Mouse (Mus musculus): ENCODE measurements around the gene Klhdc8a. TPM values are rescaled to one million over a fixed set of nuclear protein-coding genes. Genes with fewer than 3 reads are reported as not detected.

Gene Klhdc8a
- polyA plus RNA-seq, 1 experiment = not detected

DNA sequence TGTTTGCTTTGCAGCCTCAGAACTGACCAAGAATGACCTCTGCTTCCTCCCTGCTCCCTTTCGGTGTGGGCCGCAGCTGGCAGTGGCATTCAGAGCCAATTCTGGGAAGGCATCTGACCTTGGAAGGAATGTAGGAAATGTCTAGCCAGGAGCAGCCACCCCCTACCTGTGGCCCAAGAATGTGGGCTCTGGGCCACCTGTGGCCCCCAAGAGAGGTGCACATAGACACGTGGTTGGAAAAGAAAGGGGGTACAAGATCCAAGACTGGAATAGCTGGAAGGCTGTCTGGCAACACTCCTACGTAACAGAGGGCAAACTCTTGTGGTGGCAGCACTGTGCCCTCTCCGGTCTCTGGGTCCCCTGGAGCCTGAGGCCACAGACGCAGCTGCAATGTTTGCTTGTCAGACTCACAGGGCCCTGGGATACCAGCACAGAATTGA lies 56.8 kb downstream of the Klhdc8a start:
- H3K4me1 ChIP-seq (ENCODE audit: control insufficient read depth, insufficient read depth, insufficient read length, low read length) = no peaks in the 10 kb centered on the region; the same call in 1 of the 2 replicates
- H3K4me3 ChIP-seq (ENCODE audit: insufficient read depth, low read depth, low read length) = no peak overlapping the region
- no peak overlapping the region for H3K27ac ChIP-seq (replicated peaks; ENCODE audit: low read depth, low read length)

- Histone ChIP-seq H3K4me1 (ENCODE audit: control insufficient read depth, insufficient read depth, insufficient read length, low read length) (no peaks in the 10 kb centered on the region; the same call in 1 of the 2 replicates), H3K27ac (replicated peaks; ENCODE audit: low read depth, low read length) (no peak overlapping the region)
Observed at GRCm38 (mm10) chr1:132355841-132356242, 57.4 kb downstream of the Klhdc8a start.

DNA sequence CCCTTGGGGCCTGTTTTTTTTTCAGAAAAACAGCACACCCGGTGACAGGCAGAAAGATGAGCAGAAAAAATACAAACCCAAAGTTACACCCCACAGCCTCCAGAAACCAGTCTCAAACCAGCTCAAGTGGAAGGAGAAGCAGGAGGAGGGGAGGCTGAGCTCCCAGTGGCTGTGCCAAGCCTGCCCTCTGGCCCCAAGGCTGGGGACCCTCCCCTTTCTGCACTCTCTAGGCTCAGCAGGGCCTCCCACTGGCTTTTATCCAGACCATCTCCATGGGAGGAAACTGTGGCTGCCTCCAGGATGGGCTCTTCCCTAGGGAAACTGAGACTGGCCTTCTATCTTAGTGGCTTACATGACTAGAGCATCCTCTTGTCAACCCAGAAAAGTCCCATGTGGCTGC lies 58.4 kb downstream of the Klhdc8a start:
- no peak overlapping the region for H3K4me3 ChIP-seq (ENCODE audit: insufficient read depth, low read depth, low read length)
- H3K27ac ChIP-seq (replicated peaks; ENCODE audit: low read depth, low read length) = no peak overlapping the region
- no peaks in the 10 kb centered on the region; the same call in 1 of the 2 replicates for H3K4me1 ChIP-seq (ENCODE audit: control insufficient read depth, insufficient read depth, insufficient read length, low read length)

More at GRCm38 (mm10) chr1:132355841-132356242, 57.4 kb downstream of the Klhdc8a start:
- no peak overlapping the region for H3K4me3 ChIP-seq (ENCODE audit: insufficient read depth, low read depth, low read length)

Other genes starting within 250 kb of the Klhdc8a start
- 0.44 and 1.8 TPM in 2 replicates for gene Mfsd4a, start 230.6 kb upstream of the Klhdc8a start, polyA plus RNA-seq (2012; ENCODE audit: insufficient read depth, insufficient read length, missing spikeins)
- gene Cdk18, start 158.9 kb upstream of the Klhdc8a start, polyA plus RNA-seq (2012; ENCODE audit: insufficient read depth, insufficient read length, missing spikeins) = 1.7 and 2.8 TPM in 2 replicates
- gene Lemd1, start 107.2 kb upstream of the Klhdc8a start, polyA plus RNA-seq (2012; ENCODE audit: insufficient read depth, insufficient read length, missing spikeins) = not detected in 2 replicates
- gene AC124108.1, start 107.2 kb upstream of the Klhdc8a start, polyA plus RNA-seq (2012; ENCODE audit: insufficient read depth, insufficient read length, missing spikeins) = not detected in 2 replicates
- gene Gm10188, start 68.9 kb upstream of the Klhdc8a start, polyA plus RNA-seq (2012; ENCODE audit: insufficient read depth, insufficient read length, missing spikeins) = not detected in 2 replicates
- gene Nuak2, start 17.5 kb downstream of the Klhdc8a start, polyA plus RNA-seq (2012; ENCODE audit: insufficient read depth, insufficient read length, missing spikeins) = 0.50 and 0.87 TPM in 2 replicates
- gene Tmcc2, start 92.7 kb downstream of the Klhdc8a start, polyA plus RNA-seq (2012; ENCODE audit: insufficient read depth, insufficient read length, missing spikeins) = 2.1 and 2.5 TPM in 2 replicates
- 5.3 and 7.7 TPM in 2 replicates for gene Dstyk, start 118.9 kb downstream of the Klhdc8a start, polyA plus RNA-seq (2012; ENCODE audit: insufficient read depth, insufficient read length, missing spikeins)
- gene Rbbp5, start 178.7 kb downstream of the Klhdc8a start, polyA plus RNA-seq (2012; ENCODE audit: insufficient read depth, insufficient read length, missing spikeins) = 12.0 and 17.4 TPM in 2 replicates
- gene Tmem81, start 207.6 kb downstream of the Klhdc8a start, polyA plus RNA-seq (2012; ENCODE audit: insufficient read depth, insufficient read length, missing spikeins) = 1.2 and 1.5 TPM in 2 replicates
- gene Cntn2, start 244.6 kb downstream of the Klhdc8a start, polyA plus RNA-seq (2012; ENCODE audit: insufficient read depth, insufficient read length, missing spikeins) = not detected in 2 replicates

All from brown adipose tissue, adult 24 weeks (tissue).